Mouse (Mus musculus) neural tube, embryonic 14.5 days (tissue): Measurements from ENCODE around the gene Txndc17. TPM values are rescaled to one million over a fixed set of nuclear protein-coding genes. Genes with fewer than 3 reads are reported as not detected.
A peak's percentile ranks its signal among the peaks of the same experiment; 100 is the strongest.

ENCODE experiments used
- ATAC-seq: fragments of 200-750 bp; cut with Nextera tagmentation; 2 replicates; pipeline ENCODE4 v1.8.0; 2017; ENCODE audit warnings: low read depth, mild to moderate bottlenecking, moderate TSS enrichment, moderate library complexity
- H3K27ac ChIP-seq: fragments of 300-500 bp; sonication (generic); 2 replicates; pipeline ENCODE4 v1.5.1; 2014; ENCODE audit warnings: low read depth, mild to moderate bottlenecking, control low read depth, low read length, moderate library complexity, mixed read lengths
- H3K27me3 ChIP-seq: fragments of 300-500 bp; sonication (generic); 2 replicates; pipeline ENCODE4 v1.6.1; 2014; ENCODE audit warnings: low read length; ENCODE audit not compliant: control insufficient read depth, insufficient read depth
- H3K36me3 ChIP-seq: fragments of 300-500 bp; sonication (generic); 2 replicates; pipeline ENCODE4 v1.6.1; 2014; ENCODE audit warnings: low read length, mixed read lengths; ENCODE audit not compliant: control insufficient read depth, insufficient read depth
- H3K4me1 ChIP-seq: fragments of 300-500 bp; sonication (generic); 2 replicates; pipeline ENCODE4 v1.6.1; 2014; ENCODE audit warnings: low read length; ENCODE audit not compliant: control insufficient read depth, insufficient read depth
- H3K4me2 ChIP-seq: fragments of 300-500 bp; sonication (generic); 2 replicates; pipeline ENCODE4 v1.6.1; 2014; ENCODE audit warnings: mild to moderate bottlenecking, low read depth, low read length, control low read depth
- H3K4me3 ChIP-seq: fragments of 300-500 bp; sonication (generic); 2 replicates; pipeline ENCODE4 v1.5.1; 2014; ENCODE audit warnings: low read depth, low read length, control low read depth, mixed read lengths
- H3K9ac ChIP-seq: fragments of 300-500 bp; sonication (generic); replicated peaks from 2 replicates; pipeline ENCODE4 v1.6.1; 2014; ENCODE audit warnings: low read depth, mild to moderate bottlenecking, control low read depth, low read length, mixed read lengths
- H3K9me3 ChIP-seq: fragments of 300-500 bp; sonication (generic); 2 replicates; pipeline ENCODE4 v1.6.1; 2016; ENCODE audit warnings: low read length; ENCODE audit not compliant: control insufficient read depth
- WGBS: fragments of 180-500 bp; shearing (Covaris S2); extraction: QIAGEN DNeasy Blood & Tissue Kit; methylation state at CpG from one replicate; pipeline ENCODE4 v1.1.7; 2014; 5-methylcytosine and 5-hydroxymethylcytosine counted together
- polyA plus RNA-seq: library from polyadenylated mRNA; unstranded; fragments of >200 nt; fragmentation: Nextera tagmentation; extraction: Ambion mirVana; gene quantifications from 2 replicates; pipeline ENCODE4 v1.2.1, GENCODE M21; 2014

Txndc17 gene
- polyA plus RNA-seq, 1 experiment from 2014 or later, result 147 TPM

DNA sequence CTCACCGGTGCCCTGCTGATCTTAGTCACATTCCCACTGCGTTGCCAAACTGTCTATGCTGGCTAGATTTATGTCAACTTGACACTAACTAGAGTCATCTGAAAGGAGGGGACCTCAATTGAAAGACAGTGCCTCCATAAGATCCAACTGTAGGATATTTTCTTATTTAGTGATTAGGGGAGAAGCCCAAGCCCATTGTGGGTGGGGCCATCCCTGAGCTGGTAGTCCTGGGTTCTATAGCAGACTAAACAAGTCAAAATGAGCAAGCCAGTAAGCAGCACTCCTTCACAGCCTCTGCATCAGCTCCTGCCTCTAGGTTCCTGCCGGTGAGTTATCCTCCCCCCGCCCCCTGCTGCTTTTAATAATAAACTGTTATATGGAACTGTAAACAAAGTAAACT is 26.2 kb upstream of the Txndc17 start:
- Histone ChIP-seq H3K9me3 (no peaks in the 10 kb centered on the region), H3K4me1 (0 out of 2 replicates have a peak, but pooled peaks cover 3% of the 10 kb centered on the region), H3K36me3 (peaks cover 11% of the 10 kb centered on the region; the same call in 1 of the 2 replicates), H3K9ac (no peak overlapping the region), H3K4me2 (no peak overlapping the region), H3K27me3 (no peaks in the 10 kb centered on the region), H3K4me3 (no peak overlapping the region), H3K27ac (no peak overlapping the region)
- ATAC-seq, result no peak
- WGBS, result 82% methylated on average over 4 of the region's 4 CpGs

DNA sequence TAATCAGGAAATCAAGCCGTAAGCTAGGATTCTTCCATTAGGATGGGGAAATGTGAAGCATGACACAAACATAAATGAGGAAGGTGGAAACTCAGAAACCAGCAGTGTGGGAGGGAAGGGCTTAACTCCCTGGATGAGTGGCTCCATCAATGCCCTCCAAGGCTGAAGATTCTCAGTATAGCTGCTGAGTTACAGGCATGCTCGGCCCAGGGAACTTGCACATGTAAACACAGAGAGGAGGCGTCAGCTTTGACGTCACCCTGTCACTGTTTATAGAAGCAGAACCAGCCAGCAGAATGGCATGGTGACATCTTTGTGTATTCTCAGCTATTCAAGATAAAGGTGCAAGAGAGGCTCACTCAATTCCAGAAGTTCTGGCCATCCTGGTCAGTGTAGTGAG is 23.1 kb upstream of the Txndc17 start:
- H3K4me2 ChIP-seq, result no peak overlapping the region
- 86% methylated on average over 4 of the region's 4 CpGs for WGBS
- H3K9ac ChIP-seq, result no peak overlapping the region
- ATAC-seq, result no peak
- H3K9me3 ChIP-seq, result no peaks in the 10 kb centered on the region
- no peaks in the 10 kb centered on the region for H3K4me1 ChIP-seq
- H3K27ac ChIP-seq, result no peak overlapping the region
- 0 out of 2 replicates have a peak, but pooled peaks cover 4% of the 10 kb centered on the region for H3K36me3 ChIP-seq
- no peak overlapping the region for H3K4me3 ChIP-seq
- H3K27me3 ChIP-seq, result no peaks in the 10 kb centered on the region

DNA sequence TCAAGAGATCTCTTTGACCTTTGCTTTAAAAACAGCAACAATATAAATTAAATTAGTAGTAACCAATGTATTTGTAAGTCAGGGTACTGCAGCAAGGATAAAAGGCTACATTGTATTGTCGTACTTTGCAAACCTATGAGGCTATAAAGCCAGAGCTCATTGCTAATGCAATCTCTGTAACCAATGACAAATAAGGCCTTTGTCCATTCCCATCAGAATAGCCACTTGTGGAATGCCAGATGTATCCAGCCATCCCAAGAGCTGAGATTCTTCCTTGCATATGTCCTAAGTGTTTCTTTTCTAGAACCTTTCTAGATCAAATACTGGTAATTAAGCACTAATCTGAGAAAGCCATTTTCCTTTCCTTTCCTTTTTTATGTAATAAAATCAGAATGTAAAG is 16.5 kb upstream of the Txndc17 start:
- Histone ChIP-seq H3K4me2 (no peak overlapping the region), H3K27ac (no peak overlapping the region), H3K9me3 (no peaks in the 10 kb centered on the region), H3K9ac (no peak overlapping the region), H3K27me3 (no peaks in the 10 kb centered on the region), H3K4me1 (no peaks in the 10 kb centered on the region), H3K4me3 (no peak overlapping the region), H3K36me3 (peaks cover 18% of the 10 kb centered on the region)
- ATAC-seq, result no peak
- 69% methylated on average over 1 of the region's 1 CpGs for WGBS

DNA sequence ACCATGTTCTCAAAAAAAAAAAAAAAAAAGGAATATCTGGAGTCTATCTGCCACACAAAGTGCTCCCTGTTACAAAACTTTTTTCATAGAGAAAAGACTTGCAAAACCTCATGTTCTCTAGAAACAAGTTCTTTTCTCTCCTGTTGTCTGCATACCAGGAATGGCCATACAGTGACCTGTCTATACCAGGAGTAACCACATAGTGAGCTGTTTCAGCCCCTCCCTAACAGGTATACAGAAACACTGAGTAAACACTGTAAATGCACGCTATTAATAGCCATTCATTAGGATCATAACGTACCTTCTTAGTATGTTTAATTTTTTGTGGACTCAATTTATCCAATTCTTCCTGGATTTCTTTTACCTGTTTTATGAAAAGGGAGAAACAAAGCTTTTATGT is 13.1 kb upstream of the Txndc17 start:
- H3K36me3 ChIP-seq, result peaks cover 32% of the 10 kb centered on the region
- no peak overlapping the region for H3K4me2 ChIP-seq
- ATAC-seq, result no peak
- H3K4me1 ChIP-seq, result no peaks in the 10 kb centered on the region
- H3K4me3 ChIP-seq, result no peak overlapping the region
- no peak overlapping the region for H3K27ac ChIP-seq
- no peaks in the 10 kb centered on the region for H3K27me3 ChIP-seq
- H3K9ac ChIP-seq, result no peak overlapping the region
- no peaks in the 10 kb centered on the region for H3K9me3 ChIP-seq
- 94% methylated on average over 2 of the region's 2 CpGs for WGBS

DNA sequence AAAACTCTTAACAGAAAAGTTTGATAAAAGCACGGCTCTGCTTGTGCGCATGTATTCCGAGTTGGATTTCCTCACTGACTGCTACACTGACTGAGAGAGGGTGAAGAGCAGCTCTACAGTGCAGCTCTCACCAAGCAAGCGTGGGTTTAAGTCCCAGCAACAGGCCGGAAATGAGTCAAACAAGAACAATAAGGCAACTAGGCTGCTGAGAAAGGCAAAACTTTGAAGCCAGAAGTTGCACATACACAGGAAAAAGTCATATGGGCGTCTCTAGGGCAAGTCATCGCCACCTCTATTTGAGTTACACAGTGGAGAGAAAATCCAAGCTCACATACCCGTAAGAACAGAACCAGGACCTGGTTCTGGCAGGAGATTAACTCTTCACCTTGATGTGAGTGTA is 10.8 kb upstream of the Txndc17 start:
- Histone ChIP-seq H3K4me1 (no peaks in the 10 kb centered on the region), H3K36me3 (peaks cover 16% of the 10 kb centered on the region), H3K4me3 (no peak overlapping the region), H3K9ac (no peak overlapping the region), H3K9me3 (no peaks in the 10 kb centered on the region), H3K27me3 (no peaks in the 10 kb centered on the region), H3K27ac (no peak overlapping the region), H3K4me2 (no peak overlapping the region)
- ATAC-seq, result no peak
- whole genome bisulfite sequencing, result 91% methylated on average over 8 of the region's 8 CpGs

DNA sequence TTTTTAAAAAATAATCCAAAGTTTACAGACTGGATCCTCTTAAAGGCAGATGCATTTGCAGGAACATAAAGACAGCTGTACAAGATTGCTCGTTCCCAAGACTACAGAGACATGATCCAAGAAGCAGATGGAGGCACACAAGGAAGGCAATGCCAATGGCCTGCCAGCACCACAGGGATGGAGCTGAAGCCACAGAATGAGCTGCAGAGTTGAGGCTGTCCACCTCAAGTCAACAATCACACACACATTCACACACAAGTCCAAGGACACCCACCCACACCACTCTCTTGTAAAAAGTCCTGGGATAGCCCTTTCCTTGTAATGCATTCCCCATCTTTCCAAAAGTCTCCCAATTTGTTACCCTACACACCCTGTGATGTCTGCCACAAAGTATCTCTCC is 3.9 kb upstream of the Txndc17 start:
- no peaks in the 10 kb centered on the region for H3K27me3 ChIP-seq
- H3K36me3 ChIP-seq, result peaks cover 2% of the 10 kb centered on the region; the same call in 1 of the 2 replicates
- WGBS, result 95% methylated on average over 1 of the region's 1 CpGs
- no peaks in the 10 kb centered on the region for H3K9me3 ChIP-seq
- peaks cover 14% of the 10 kb centered on the region for H3K4me1 ChIP-seq
- H3K4me2 ChIP-seq, result no peak overlapping the region
- ATAC-seq, result no peak
- H3K27ac ChIP-seq, result no peak overlapping the region
- no peak overlapping the region for H3K4me3 ChIP-seq
- H3K9ac ChIP-seq, result no peak overlapping the region

DNA sequence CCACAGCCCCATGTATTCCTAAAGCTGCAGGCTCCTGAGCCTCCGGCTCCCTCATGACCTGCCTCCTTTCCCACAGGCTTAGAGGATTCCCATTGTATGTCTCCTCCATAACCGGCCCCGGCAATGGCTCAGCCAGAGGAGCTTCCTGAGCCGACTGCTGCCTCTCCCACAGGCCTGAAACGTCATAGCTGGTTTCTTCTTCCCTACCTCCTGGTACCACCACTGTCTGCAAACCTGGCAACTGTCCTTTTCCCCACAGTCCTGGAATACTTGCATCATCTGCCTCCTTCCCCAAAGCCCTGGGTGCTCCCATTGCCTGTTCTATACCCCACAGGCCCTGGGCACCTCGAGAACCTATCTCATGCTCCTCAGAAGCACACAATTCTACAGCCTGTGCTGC is 2.1 kb upstream of the Txndc17 start:
- Histone ChIP-seq H3K27ac (no peak overlapping the region), H3K4me2 (peak overlapping the region; percentile 91), H3K36me3 (peaks cover 11% of the 10 kb centered on the region; the same call in 1 of the 2 replicates), H3K9me3 (no peaks in the 10 kb centered on the region), H3K4me1 (peaks cover 14% of the 10 kb centered on the region), H3K4me3 (0 out of 2 replicates have a peak overlapping the region, but pooled peaks have one; percentile 48), H3K27me3 (no peaks in the 10 kb centered on the region), H3K9ac (no peak overlapping the region)
- ATAC-seq, result no peak
- WGBS, result 88% methylated on average over 6 of the region's 6 CpGs

DNA sequence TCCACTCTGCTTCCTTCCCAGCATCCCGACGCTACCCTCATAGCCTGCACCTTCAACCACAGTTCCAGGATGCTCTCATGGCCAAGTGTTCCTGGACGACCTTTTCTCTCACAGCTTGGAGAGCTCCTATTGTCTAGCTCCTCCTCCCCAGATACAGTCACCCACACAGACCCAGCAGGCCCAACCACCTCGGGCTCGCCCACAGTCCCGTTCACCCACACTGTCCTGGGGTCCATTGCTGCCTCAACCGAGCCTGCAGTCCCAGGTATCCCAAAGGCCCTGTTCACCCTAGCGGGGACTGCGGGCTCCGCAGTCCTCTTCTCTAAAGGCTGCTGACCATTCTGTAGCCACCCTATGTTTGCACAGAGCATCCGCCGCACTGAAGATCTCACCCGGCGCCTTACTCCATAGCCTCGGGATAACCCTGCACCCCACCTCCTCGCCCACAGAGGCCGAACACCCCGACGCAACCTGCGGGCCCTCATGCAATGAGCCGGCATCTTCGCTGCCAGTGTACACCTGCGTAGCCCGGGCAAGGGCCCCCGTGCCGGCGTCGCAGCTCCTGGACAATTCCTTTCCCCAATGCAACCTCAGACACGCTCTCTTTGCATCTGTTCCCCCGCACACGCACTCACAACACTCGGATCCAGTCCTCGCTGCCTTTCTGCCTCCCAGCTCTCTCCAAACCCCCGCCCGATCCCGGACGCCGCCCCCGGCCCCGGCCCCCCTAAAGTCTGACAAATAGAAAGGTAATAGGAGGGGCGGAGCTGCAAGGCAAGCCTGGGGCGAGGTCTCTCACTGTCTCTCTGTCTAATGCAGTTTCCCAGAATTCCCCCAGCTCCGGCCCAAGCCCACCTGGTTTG is 775 bp upstream of the Txndc17 start, which contains the start of gene Gm43951:
Gene Gm43951 (minus strand): TSS at position 500 of the 863 bp plus-strand sequence.
- Histone ChIP-seq H3K4me3 (peak within 1 kb of the TSS; percentile 48), H3K4me1 (peaks cover 14% of the 10 kb centered on the region), H3K27ac (peak within 1 kb of the TSS; percentile 73), H3K9me3 (no peaks in the 10 kb centered on the region), H3K4me2 (peak within 1 kb of the TSS; percentile 91), H3K36me3 (peaks cover 22% of the 10 kb centered on the region), H3K27me3 (no peaks in the 10 kb centered on the region), H3K9ac (peak within 1 kb of the TSS; percentile 82)
- 1% methylated on average over 43 of the region's 43 CpGs for WGBS
- ATAC-seq, result peak; percentile 62

DNA sequence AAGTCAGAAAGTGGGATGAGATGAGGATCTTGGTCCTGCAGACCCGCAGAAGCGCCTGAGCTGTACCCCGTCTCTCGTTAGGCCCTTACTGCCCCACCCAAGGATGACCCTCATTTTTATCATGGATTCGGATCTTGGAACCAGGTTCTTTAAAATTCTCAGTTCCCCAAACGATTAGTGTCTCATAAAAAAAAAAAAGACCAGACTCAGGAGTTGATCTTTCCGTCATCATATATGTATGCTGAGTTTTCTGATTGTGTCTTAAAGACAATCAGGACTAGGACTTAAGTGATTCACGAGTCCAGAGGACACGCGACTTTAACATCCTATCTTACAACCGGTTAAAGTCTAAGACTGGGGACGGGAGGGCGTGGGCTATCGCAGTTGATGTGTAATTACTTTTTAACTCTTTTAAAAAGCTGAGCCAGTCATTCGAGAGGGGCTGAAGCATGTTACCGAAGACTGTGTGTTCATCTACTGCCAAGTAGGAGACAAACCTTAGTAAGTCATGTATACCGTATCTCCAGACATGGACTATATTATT is 559 bp downstream of the Txndc17 start:
- no peak overlapping the region; the same call in 1 of the 2 replicates for H3K27ac ChIP-seq
- peak overlapping the region; percentile 91 for H3K4me2 ChIP-seq
- H3K9me3 ChIP-seq, result no peaks in the 10 kb centered on the region
- peaks cover 14% of the 10 kb centered on the region for H3K4me1 ChIP-seq
- no peaks in the 10 kb centered on the region for H3K27me3 ChIP-seq
- 20% methylated on average over 17 of the region's 17 CpGs for WGBS
- H3K36me3 ChIP-seq, result peaks cover 27% of the 10 kb centered on the region
- H3K4me3 ChIP-seq, result peak overlapping the region; percentile 48
- ATAC-seq, result no peak; the same call in 1 of the 2 replicates
- peak overlapping the region; percentile 82 for H3K9ac ChIP-seq
